Mouse (Mus musculus) kidney, adult 2 months (tissue): Measurements from ENCODE around the gene Farsa. TPM values are rescaled to one million over a fixed set of nuclear protein-coding genes. Genes with fewer than 3 reads are reported as not detected.

Source experiments
- DNase-seq: peaks from one replicate; pipeline ENCODE4 v3.0.0; 2021
- H3K27ac ChIP-seq: fragments of 200-500 bp; 2 replicates; pipeline ENCODE4 v1.5.1; 2012; ENCODE audit warnings: low read depth, low read length, control low read depth, inconsistent platforms; ENCODE audit not compliant: insufficient read depth
- H3K27me3 ChIP-seq: fragments of 200-500 bp; replicated peaks from 2 replicates; pipeline ENCODE4 v1.6.1; 2012; ENCODE audit warnings: mild to moderate bottlenecking, moderate library complexity, low read length, inconsistent platforms; ENCODE audit not compliant: control insufficient read depth, insufficient read depth
- H3K36me3 ChIP-seq: fragments of 200-500 bp; 2 replicates; pipeline ENCODE4 v1.6.1; 2012; ENCODE audit warnings: mild to moderate bottlenecking, moderate library complexity, low read length, inconsistent platforms; ENCODE audit not compliant: control insufficient read depth, insufficient read depth
- H3K4me1 ChIP-seq: fragments of 200-500 bp; 2 replicates; pipeline ENCODE4 v1.6.1; 2011; ENCODE audit warnings: low read length; ENCODE audit not compliant: control insufficient read depth, insufficient read depth
- H3K4me3 ChIP-seq: fragments of 200-500 bp; 2 replicates; pipeline ENCODE4 v1.5.1; 2011; ENCODE audit warnings: mild to moderate bottlenecking, low read depth, low read length, control low read depth; ENCODE audit not compliant: insufficient read depth
- CTCF ChIP-seq: fragments of 200-500 bp; conservative IDR thresholded peaks from 2 replicates; pipeline ENCODE4 v1.5.1; 2011; ENCODE audit warnings: low read depth, mild to moderate bottlenecking, control low read depth, low read length, moderate library complexity, mixed read lengths; ENCODE audit not compliant: insufficient read depth, insufficient read length
- POLR2A ChIP-seq: fragments of 200-500 bp; IDR thresholded peaks from one replicate; pipeline ENCODE4 v1.6.1; 2011; ENCODE audit warnings: low read depth, low read length, control low read depth
- WGBS: fragments of 180-500 bp; shearing (Covaris S2); methylation state at CpG from one replicate; pipeline ENCODE4 v1.1.7; 2018; 5-methylcytosine and 5-hydroxymethylcytosine counted together
- polyA plus RNA-seq: library from polyadenylated mRNA; depleted of rRNA; stranded (reverse); fragments of >200 nt; gene quantifications from 2 replicates; pipeline ENCODE4 v1.2.3, GENCODE M21; 2012

Gene Farsa
- polyA plus RNA-seq, 1 experiment = 37.6 TPM

DNA sequence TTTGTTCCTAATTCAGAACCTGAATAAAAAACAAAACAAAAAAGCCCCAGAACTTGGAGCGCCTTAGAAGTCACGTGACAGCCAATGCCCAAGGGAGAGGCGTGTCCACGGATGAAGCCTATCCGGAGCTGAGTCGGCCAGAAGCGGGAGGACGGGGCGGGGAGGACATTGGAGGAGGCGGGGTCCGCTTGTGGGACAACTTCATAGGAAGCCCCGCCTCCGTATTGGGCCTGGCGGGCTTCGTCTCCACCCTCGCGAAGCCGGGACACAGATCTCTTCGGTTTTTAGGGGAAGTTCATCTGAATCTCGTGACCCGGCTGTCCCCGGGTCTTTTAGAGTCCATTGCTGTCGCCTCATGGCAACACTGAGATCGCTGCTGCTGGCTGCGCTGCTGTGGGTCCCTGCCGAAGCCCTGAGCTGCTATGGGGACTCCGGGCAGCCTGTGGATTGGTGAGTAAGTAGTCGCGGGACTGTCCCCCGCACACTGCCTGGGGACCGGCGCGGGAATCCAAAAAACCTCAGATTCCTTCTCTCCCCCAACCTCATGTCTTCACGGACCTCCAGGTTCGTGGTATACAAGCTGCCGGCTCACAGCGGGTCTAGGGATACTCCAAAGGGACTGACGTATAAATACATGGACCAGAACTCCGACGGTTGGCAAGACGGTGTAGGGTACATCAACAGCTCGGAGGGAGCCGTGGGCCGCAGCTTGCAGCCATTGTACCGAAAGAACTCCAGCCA lies 51.8 kb downstream of the Farsa start, which contains the start of gene Dnase2a:
Gene Dnase2a (plus strand): TSS at position 140 of the 741 bp plus-strand sequence.
- WGBS = 2% methylated on average over 45 of the region's 45 CpGs
- Histone ChIP-seq H3K36me3 (no peaks in the 10 kb centered on the region), H3K27ac (no peak within 1 kb of the TSS), H3K4me1 (no peaks in the 10 kb centered on the region; the same call in 1 of the 2 replicates), H3K4me3 (peak within 1 kb of the TSS; percentile 54), H3K27me3 (no peaks in the 10 kb centered on the region)
- no peak for TF ChIP-seq POLR2A
- TF ChIP-seq CTCF = no peak
- DNase-seq = peak; percentile 99

DNA sequence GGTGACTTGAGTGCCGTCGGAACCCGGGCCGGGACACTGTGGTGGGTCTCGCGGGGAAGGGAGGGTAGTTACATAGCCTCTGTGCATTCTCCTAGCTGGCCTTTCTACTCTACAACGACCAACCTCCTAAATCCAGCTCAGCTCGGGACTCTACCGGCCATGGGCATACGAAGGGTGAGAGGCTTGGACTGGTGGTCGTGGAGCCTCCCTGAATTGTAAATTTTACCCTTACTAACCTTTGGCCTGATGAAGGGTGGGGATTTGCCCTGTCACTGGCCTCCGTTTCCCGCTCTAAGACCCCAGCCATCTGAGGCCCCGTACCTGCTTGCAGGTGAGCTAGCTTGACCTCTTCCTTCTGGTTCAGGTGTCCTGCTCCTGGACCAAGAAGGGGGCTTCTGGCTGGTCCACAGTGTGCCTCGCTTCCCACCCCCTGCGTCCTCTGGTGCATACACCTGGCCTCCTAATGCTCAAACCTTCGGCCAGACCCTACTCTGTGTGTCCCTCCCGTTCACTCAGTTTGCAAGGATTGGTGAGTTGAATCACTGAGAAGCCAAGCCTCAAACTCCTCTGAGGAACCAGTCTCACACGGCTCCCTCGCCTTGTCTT lies 52.5 kb downstream of the Farsa start:
- no peak for DNase-seq
- WGBS = 60% methylated on average over 20 of the region's 20 CpGs
- Histone ChIP-seq H3K27ac (no peak overlapping the region), H3K36me3 (no peaks in the 10 kb centered on the region), H3K4me1 (no peaks in the 10 kb centered on the region; the same call in 1 of the 2 replicates), H3K4me3 (peak overlapping the region; percentile 54), H3K27me3 (no peaks in the 10 kb centered on the region)
- TF ChIP-seq CTCF (no peak), POLR2A (no peak)

DNA sequence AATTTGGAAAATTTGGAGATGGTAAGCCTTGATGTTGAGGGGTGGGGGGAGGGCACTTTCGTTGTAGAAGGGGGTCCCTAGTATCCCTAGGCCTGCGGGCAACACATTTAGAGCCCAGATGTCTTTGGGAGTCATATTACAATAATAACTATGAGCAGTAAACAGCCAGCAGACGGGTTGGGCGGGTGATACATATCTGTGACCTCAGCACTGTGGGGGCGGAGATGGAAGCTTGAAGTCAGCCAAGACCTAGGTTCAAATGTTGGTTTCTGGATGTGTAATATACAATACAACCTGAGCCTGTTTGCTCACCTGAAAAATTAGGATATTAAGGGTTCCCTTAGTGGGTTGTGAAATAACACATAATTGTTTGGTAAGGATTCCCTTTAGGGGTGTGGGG lies 53.2 kb downstream of the Farsa start:
- DNase-seq = no peak
- no peak overlapping the region for H3K27ac ChIP-seq
- TF ChIP-seq POLR2A = no peak
- TF ChIP-seq CTCF = no peak
- H3K36me3 ChIP-seq = no peaks in the 10 kb centered on the region
- no peaks in the 10 kb centered on the region for H3K27me3 ChIP-seq
- no peaks in the 10 kb centered on the region; the same call in 1 of the 2 replicates for H3K4me1 ChIP-seq
- WGBS = 83% methylated on average over 5 of the region's 5 CpGs
- H3K4me3 ChIP-seq = no peak overlapping the region

DNA sequence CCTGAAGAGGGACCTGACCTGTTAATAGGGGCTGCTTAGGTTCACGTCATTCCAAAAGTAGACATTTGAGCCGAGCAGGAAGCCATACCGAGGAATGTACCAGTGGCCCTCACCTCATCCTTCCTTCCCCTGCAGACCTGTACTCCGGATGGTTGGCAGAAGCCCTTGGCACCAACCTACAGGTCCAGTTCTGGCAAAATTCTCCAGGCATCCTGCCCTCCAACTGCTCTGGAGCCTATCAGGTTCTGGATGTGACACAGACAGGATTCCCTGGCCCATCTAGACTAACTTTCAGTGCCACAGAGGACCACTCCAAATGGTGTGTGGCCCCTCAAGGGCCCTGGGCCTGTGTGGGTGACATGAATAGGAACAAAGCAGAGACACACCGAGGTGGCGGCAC lies 53.8 kb downstream of the Farsa start:
- Histone ChIP-seq H3K36me3 (no peaks in the 10 kb centered on the region), H3K4me3 (no peak overlapping the region), H3K27me3 (no peaks in the 10 kb centered on the region), H3K4me1 (no peaks in the 10 kb centered on the region; the same call in 1 of the 2 replicates), H3K27ac (no peak overlapping the region)
- no peak for DNase-seq
- TF ChIP-seq CTCF = no peak
- no peak for TF ChIP-seq POLR2A
- WGBS = 84% methylated on average over 6 of the region's 6 CpGs

DNA sequence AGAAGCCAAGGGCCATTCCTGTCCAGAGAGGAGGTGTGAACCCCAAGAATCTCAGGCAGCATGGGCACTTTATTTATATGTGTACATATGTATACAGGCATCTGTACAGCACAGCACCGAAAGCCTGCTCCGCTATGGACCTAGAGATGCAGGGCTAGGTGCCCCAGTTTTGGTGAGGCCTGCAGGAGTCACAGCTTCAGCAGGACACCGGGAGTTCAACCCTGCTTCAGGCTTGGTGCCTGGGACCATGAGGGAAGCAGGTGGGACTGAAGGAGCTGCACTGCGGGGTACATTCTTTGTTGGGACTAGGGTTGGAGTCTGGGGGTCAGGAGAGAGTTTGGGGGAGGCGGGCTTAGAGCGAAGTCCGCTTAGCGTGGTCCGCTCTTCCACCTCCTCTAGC lies 55.1 kb downstream of the Farsa start:
- Histone ChIP-seq H3K36me3 (no peaks in the 10 kb centered on the region), H3K27ac (no peak overlapping the region), H3K27me3 (no peaks in the 10 kb centered on the region), H3K4me1 (no peaks in the 10 kb centered on the region; the same call in 1 of the 2 replicates), H3K4me3 (no peak overlapping the region)
- DNase-seq = no peak
- WGBS = 95% methylated on average over 9 of the region's 9 CpGs
- TF ChIP-seq POLR2A = no peak
- TF ChIP-seq CTCF = no peak

DNA sequence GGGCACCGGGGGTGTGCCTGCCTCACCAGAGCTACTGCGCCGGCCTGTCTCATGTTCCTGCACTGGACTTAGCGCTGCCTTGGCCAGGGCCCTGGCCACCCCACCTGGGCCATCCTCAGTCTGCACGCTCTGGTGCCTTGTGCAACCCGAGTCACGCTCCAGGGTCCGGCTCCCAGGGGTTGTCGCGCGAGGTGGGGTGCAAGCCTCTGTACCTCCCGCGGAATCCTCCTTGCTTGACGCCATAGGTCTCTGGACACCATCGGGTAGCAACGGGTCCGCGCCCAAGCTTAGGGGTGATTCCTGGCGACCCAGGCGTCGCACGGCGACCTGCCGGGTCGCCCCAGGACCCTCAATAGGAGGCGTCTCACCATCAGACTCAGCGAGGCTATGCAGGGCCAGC lies 55.6 kb downstream of the Farsa start:
- no peak for DNase-seq
- Histone ChIP-seq H3K36me3 (no peaks in the 10 kb centered on the region), H3K27me3 (no peaks in the 10 kb centered on the region), H3K27ac (no peak overlapping the region), H3K4me3 (no peak overlapping the region), H3K4me1 (no peaks in the 10 kb centered on the region; the same call in 1 of the 2 replicates)
- no peak for TF ChIP-seq POLR2A
- TF ChIP-seq CTCF = no peak
- WGBS = 30% methylated on average over 27 of the region's 27 CpGs

DNA sequence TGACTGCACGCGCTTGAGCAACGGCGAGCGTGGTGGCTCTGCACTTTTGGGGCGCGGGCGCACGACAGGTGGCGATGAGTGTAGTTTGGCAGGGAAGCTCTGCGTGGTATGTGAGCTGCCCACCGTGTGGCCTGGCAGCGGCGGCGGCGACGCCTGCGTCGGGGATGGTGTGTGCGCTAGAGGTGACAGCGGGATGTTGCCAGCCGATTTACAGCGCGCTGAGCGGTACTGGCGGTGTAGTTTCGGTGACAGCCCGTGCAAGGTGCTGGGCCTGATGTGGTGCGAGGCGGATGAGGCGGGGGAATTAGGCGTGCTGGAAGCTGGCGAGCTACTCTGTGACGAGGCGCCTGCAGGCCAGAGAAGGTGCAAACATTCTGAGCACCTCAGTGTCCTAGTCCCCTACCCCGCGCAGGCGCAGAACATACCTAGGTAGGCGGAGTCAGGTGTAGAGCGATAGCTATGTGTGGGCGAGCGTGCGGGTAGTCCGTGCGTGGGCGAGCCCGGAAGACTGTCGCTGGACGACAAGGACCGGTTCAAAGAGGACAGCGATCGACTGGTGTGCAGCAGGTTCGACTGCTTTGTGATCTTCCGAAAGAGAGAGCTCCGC lies 56.2 kb downstream of the Farsa start:
- WGBS = 2% methylated on average over 55 of the region's 55 CpGs
- DNase-seq = peak; percentile 84
- Histone ChIP-seq H3K27me3 (no peaks in the 10 kb centered on the region), H3K4me3 (peak overlapping the region; percentile 42), H3K4me1 (no peaks in the 10 kb centered on the region; the same call in 1 of the 2 replicates), H3K36me3 (no peaks in the 10 kb centered on the region), H3K27ac (no peak overlapping the region)
- TF ChIP-seq CTCF (no peak), POLR2A (no peak)
